Mouse (Mus musculus): ENCODE data around the gene Lipa. TPM values are rescaled to one million over a fixed set of nuclear protein-coding genes. Genes with fewer than 3 reads are reported as not detected.

Lipa gene
- polyA plus RNA-seq, 1 experiment from 2014 or later: 53.5 TPM

GRCm38 (mm10) chr19:34450784-34451370 is 76.4 kb downstream of the Lipa start:
- H3K9ac ChIP-seq (ENCODE audit: low read length): no peak overlapping the region
- no peak overlapping the region for H3K4me2 ChIP-seq (ENCODE audit: low read depth, low read length)
- H3K36me3 ChIP-seq (ENCODE audit: control insufficient read depth, insufficient read depth, low read length): no peaks in the 10 kb centered on the region
- H3K4me1 ChIP-seq (replicated peaks; ENCODE audit: control insufficient read depth, insufficient read depth, low read length): no peaks in the 10 kb centered on the region
- ATAC-seq (ENCODE audit: low read depth): no peak
- no peak overlapping the region for H3K4me3 ChIP-seq (ENCODE audit: low read length)
- H3K27ac ChIP-seq (ENCODE audit: low read length): no peak overlapping the region
- 52% methylated on average over 1 of the region's 1 CpGs for WGBS
- H3K9me3 ChIP-seq (ENCODE audit: control insufficient read depth, low read length): no peaks in the 10 kb centered on the region
- H3K27me3 ChIP-seq (ENCODE audit: control insufficient read depth, insufficient read depth, low read depth, low read length): no peaks in the 10 kb centered on the region

GRCm38 (mm10) chr19:34448851-34449250 is 78.4 kb downstream of the Lipa start:
- Histone ChIP-seq H3K36me3 (ENCODE audit: control insufficient read depth, insufficient read depth, low read length) (no peaks in the 10 kb centered on the region), H3K4me2 (ENCODE audit: low read depth, low read length) (no peak overlapping the region), H3K27me3 (ENCODE audit: control insufficient read depth, insufficient read depth, low read depth, low read length) (no peaks in the 10 kb centered on the region), H3K4me3 (ENCODE audit: low read length) (no peak overlapping the region), H3K27ac (ENCODE audit: low read length) (no peak overlapping the region), H3K4me1 (replicated peaks; ENCODE audit: control insufficient read depth, insufficient read depth, low read length) (no peaks in the 10 kb centered on the region), H3K9ac (ENCODE audit: low read length) (no peak overlapping the region), H3K9me3 (ENCODE audit: control insufficient read depth, low read length) (no peaks in the 10 kb centered on the region)
- ATAC-seq (ENCODE audit: low read depth): no peak
- 51% methylated on average over 1 of the region's 1 CpGs for WGBS

- H3K4me3 ChIP-seq (ENCODE audit: low read length): no peak overlapping the region
- H3K9ac ChIP-seq (ENCODE audit: low read length): no peak overlapping the region
- H3K27me3 ChIP-seq (ENCODE audit: control insufficient read depth, insufficient read depth, low read depth, low read length): no peaks in the 10 kb centered on the region
- 0 out of 2 replicates have a peak, but pooled peaks cover 4% of the 10 kb centered on the region for H3K4me1 ChIP-seq (replicated peaks; ENCODE audit: control insufficient read depth, insufficient read depth, low read length)
- peak overlapping the region; percentile 43 for H3K4me2 ChIP-seq (ENCODE audit: low read depth, low read length)
- H3K27ac ChIP-seq (ENCODE audit: low read length): peak overlapping the region; percentile 82
- ATAC-seq (ENCODE audit: low read depth): peak; percentile 93
- no peaks in the 10 kb centered on the region for H3K9me3 ChIP-seq (ENCODE audit: control insufficient read depth, low read length)
- WGBS: 40% methylated on average over 4 of the region's 4 CpGs
- no peaks in the 10 kb centered on the region for H3K36me3 ChIP-seq (ENCODE audit: control insufficient read depth, insufficient read depth, low read length)
These were observed 81.8 kb downstream of the Lipa start for GRCm38 (mm10) chr19:34445410-34446012.

GRCm38 (mm10) chr19:34444785-34445184 is 82.5 kb downstream of the Lipa start:
- WGBS: 45% methylated on average over 3 of the region's 3 CpGs
- no peak overlapping the region for H3K9ac ChIP-seq (ENCODE audit: low read length)
- no peak overlapping the region for H3K4me2 ChIP-seq (ENCODE audit: low read depth, low read length)
- ATAC-seq (ENCODE audit: low read depth): 0 out of 2 replicates have a peak, but pooled peaks have one; percentile 20
- H3K27ac ChIP-seq (ENCODE audit: low read length): peak overlapping the region; percentile 79
- H3K4me1 ChIP-seq (replicated peaks; ENCODE audit: control insufficient read depth, insufficient read depth, low read length): 0 out of 2 replicates have a peak, but pooled peaks cover 4% of the 10 kb centered on the region
- H3K36me3 ChIP-seq (ENCODE audit: control insufficient read depth, insufficient read depth, low read length): no peaks in the 10 kb centered on the region
- H3K9me3 ChIP-seq (ENCODE audit: control insufficient read depth, low read length): no peaks in the 10 kb centered on the region
- H3K27me3 ChIP-seq (ENCODE audit: control insufficient read depth, insufficient read depth, low read depth, low read length): no peaks in the 10 kb centered on the region
- no peak overlapping the region for H3K4me3 ChIP-seq (ENCODE audit: low read length)

Other genes with a start within 250 kb of the Lipa start
- 14.2 and 18.1 TPM in 2 replicates for gene Fas, start 236.8 kb downstream of the Lipa start, polyA plus RNA-seq (2015; fragmentation: Nextera tagmentation; extraction: Ambion mirVana)
- 0.26 and 0.89 TPM in 2 replicates for gene Ch25h, start 52.3 kb downstream of the Lipa start, polyA plus RNA-seq (2015; fragmentation: Nextera tagmentation; extraction: Ambion mirVana)
- gene Ifit2, start 23.2 kb upstream of the Lipa start, polyA plus RNA-seq (2015; fragmentation: Nextera tagmentation; extraction: Ambion mirVana): 10.7 and 13.0 TPM in 2 replicates
- gene Ifit3, start 56.1 kb upstream of the Lipa start, polyA plus RNA-seq (2015; fragmentation: Nextera tagmentation; extraction: Ambion mirVana): 0.70 and 0.97 TPM in 2 replicates
- gene Ifit1bl1, start 74.5 kb upstream of the Lipa start, polyA plus RNA-seq (2015; fragmentation: Nextera tagmentation; extraction: Ambion mirVana): 0.70 and 0.72 TPM in 2 replicates
- 0.25 TPM in 1 of 2 replicates, not detected in the other for gene Ifit3b, start 80.5 kb upstream of the Lipa start, polyA plus RNA-seq (2015; fragmentation: Nextera tagmentation; extraction: Ambion mirVana)
- gene Ifit1bl2, start 113.3 kb upstream of the Lipa start, polyA plus RNA-seq (2015; fragmentation: Nextera tagmentation; extraction: Ambion mirVana): 0.10 and 0.11 TPM in 2 replicates
- gene Ifit1, start 113.4 kb upstream of the Lipa start, polyA plus RNA-seq (2015; fragmentation: Nextera tagmentation; extraction: Ambion mirVana): 0.46 and 0.75 TPM in 2 replicates
- gene Slc16a12, start 219.8 kb upstream of the Lipa start, polyA plus RNA-seq (2015; fragmentation: Nextera tagmentation; extraction: Ambion mirVana): 15.7 and 16.0 TPM in 2 replicates

Measured in lung, embryonic 16.5 days (tissue).